Mouse (Mus musculus) spleen, adult 2 months (tissue): ENCODE measurements at regions not wholly inside any gene's neighbourhood (a gene's known extent, or its start where the extent isn't known, plus 50 kb on each side); places are given as distances from the start of the nearest gene placed in this dataset.

Experiments
- CTCF ChIP-seq: fragments of 200-500 bp; IDR thresholded peaks from 2 replicates; pipeline ENCODE4 v1.5.1; 2011; ENCODE audit warnings: mild to moderate bottlenecking, inconsistent platforms; ENCODE audit not compliant: insufficient read depth, insufficient read length, insufficient replicate concordance; ENCODE audit errors: extremely low read depth
- POLR2A ChIP-seq: fragments of 200-500 bp; IDR thresholded peaks from 2 replicates; pipeline ENCODE4 v1.6.1; 2011; ENCODE audit warnings: low read depth, low read length, inconsistent platforms

DNA sequence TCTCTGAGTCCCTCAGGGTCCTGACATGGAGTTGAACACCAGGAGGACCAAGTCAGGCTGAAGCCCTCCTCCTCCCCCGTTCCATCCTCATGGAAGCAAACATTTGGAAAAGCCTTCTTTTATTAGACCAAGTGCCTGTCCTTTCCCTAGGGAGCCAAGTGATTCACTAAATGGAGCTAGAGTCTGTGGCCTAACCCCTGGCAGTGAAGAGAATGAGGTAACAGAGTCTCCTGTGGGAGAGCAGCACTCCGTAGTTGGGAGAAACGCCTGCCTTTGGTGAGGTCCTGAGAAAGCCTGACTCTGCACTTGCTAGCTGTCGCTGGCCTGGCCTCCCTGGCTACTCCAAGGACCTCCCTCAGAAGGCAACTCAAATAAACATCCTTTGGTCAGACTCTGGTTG is 104.2 kb downstream of the Tle3 start:
- no peak for TF ChIP-seq POLR2A
- TF ChIP-seq CTCF: no peak
